Mouse (Mus musculus): ENCODE results near the gene Mei1. TPM values are rescaled to one million over a fixed set of nuclear protein-coding genes. Genes with fewer than 3 reads are reported as not detected.
A peak's percentile ranks its signal among the peaks of the same experiment; 100 is the strongest.

Mei1 gene
- total and polyA plus RNA-seq, 2 experiments from 2014 or later, result 0.21 to 0.24 TPM

DNA sequence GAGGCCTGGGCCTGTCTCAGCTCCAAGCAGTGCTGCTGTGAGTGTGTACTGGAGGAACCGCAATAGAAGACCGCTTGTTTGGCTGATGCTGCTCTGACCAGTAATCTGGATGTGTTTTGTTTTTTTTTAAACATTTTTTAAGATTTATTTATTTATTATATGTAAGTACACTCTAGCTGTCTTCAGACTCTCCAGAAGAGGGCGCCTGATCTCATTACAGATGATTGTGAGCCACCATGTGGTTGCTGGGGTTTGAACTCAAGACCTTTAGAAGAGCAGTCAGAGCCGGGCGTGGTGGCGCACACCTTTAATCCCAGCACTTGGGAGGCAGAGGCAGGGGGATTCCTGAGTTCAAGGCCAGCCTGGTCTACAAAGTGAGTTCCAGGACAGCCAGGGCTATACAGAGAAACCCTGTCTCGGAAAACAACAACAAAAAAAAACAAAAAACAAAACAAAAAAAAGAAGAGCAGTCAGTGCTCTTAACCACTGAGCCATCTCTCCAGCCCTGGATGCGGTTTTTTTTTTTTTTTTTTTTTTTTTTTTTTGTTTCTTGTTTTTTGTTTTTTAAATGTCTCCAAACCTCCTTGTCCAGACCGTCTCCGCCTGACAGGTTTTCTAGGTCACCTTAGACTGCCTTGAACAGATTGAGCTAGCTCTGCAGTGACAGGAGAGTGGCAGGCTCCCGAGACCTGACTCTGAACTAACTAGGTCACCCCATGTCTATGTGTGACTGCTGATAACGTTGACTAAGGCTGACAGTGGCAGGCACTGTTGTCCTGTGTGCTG lies 33.7 kb upstream of the Mei1 start:
- Histone ChIP-seq H3K4me1 (ENCODE audit: insufficient read depth, low read length) (no peaks in the 10 kb centered on the region), H3K4me3 (ENCODE audit: low read length) (no peak overlapping the region), H3K4me2 (ENCODE audit: low read depth, low read length) (no peak overlapping the region), H3K36me3 (ENCODE audit: insufficient read depth, low read length) (peaks cover 39% of the 10 kb centered on the region), H3K9me3 (ENCODE audit: low read length) (no peaks in the 10 kb centered on the region), H3K9ac (replicated peaks; ENCODE audit: low read length) (no peak overlapping the region), H3K27ac (0 out of 2 replicates have a peak overlapping the region, but pooled peaks have one; percentile 8), H3K27me3 (ENCODE audit: insufficient read depth, low read length) (no peaks in the 10 kb centered on the region)
- ATAC-seq (no peak), DNase-seq (ENCODE audit: low spot score) (peak; percentile 64)
- WGBS, result 81% methylated on average over 12 of the region's 12 CpGs
- peak; percentile 51 for TF ChIP-seq CTCF (IDR thresholded peaks at IDR 0.05; ENCODE audit: low read depth)

DNA sequence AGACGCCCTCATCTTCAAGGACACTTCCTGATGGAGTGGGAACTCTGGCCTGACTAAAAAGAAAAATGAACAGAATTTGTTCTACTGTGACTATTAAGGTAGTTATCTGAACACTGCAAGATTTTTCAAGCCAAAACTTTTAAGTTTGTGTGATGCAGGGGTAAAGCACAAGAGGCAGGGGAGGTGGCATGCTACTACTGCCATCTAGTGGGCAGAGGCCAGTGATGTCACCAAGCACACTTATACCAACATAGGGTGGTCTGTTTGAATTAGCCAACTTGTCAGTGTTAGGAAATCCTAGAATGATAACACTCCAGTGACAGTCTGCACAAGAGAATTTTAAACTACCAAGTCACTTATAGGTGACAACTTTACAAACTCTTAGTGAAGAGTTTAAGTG lies 29.1 kb upstream of the Mei1 start:
- ATAC-seq, result peak; percentile 77
- no peak overlapping the region for H3K4me3 ChIP-seq (ENCODE audit: low read length)
- no peaks in the 10 kb centered on the region for H3K27me3 ChIP-seq (ENCODE audit: insufficient read depth, low read length)
- TF ChIP-seq CTCF (IDR thresholded peaks at IDR 0.05; ENCODE audit: low read depth), result peak; percentile 88
- H3K27ac ChIP-seq, result no peak overlapping the region
- DNase-seq (ENCODE audit: low spot score), result peak; percentile 71
- H3K4me2 ChIP-seq (ENCODE audit: low read depth, low read length), result no peak overlapping the region
- peaks cover 45% of the 10 kb centered on the region for H3K36me3 ChIP-seq (ENCODE audit: insufficient read depth, low read length)
- 93% methylated on average over 1 of the region's 1 CpGs for whole genome bisulfite sequencing
- H3K9ac ChIP-seq (replicated peaks; ENCODE audit: low read length), result no peak overlapping the region
- H3K4me1 ChIP-seq (ENCODE audit: insufficient read depth, low read length), result no peaks in the 10 kb centered on the region
- H3K9me3 ChIP-seq (ENCODE audit: low read length), result no peaks in the 10 kb centered on the region

- ATAC-seq, result no peak
- H3K27me3 ChIP-seq (ENCODE audit: insufficient read depth, low read length), result no peaks in the 10 kb centered on the region
- TF ChIP-seq CTCF (IDR thresholded peaks at IDR 0.05; ENCODE audit: low read depth), result peak; percentile 63
- H3K4me2 ChIP-seq (ENCODE audit: low read depth, low read length), result no peak overlapping the region
- WGBS, result 97% methylated on average over 7 of the region's 7 CpGs
- no peak overlapping the region for H3K27ac ChIP-seq
- peak; percentile 48 for DNase-seq (ENCODE audit: low spot score)
- H3K9me3 ChIP-seq (ENCODE audit: low read length), result no peaks in the 10 kb centered on the region
- peaks cover 11% of the 10 kb centered on the region for H3K4me1 ChIP-seq (ENCODE audit: insufficient read depth, low read length)
- peaks cover 22% of the 10 kb centered on the region for H3K36me3 ChIP-seq (ENCODE audit: insufficient read depth, low read length)
- H3K4me3 ChIP-seq (ENCODE audit: low read length), result no peak overlapping the region
- no peak overlapping the region for H3K9ac ChIP-seq (replicated peaks; ENCODE audit: low read length)
These were observed 25.5 kb upstream of the Mei1 start for GRCm38 (mm10) chr15:82044166-82044784.

DNA sequence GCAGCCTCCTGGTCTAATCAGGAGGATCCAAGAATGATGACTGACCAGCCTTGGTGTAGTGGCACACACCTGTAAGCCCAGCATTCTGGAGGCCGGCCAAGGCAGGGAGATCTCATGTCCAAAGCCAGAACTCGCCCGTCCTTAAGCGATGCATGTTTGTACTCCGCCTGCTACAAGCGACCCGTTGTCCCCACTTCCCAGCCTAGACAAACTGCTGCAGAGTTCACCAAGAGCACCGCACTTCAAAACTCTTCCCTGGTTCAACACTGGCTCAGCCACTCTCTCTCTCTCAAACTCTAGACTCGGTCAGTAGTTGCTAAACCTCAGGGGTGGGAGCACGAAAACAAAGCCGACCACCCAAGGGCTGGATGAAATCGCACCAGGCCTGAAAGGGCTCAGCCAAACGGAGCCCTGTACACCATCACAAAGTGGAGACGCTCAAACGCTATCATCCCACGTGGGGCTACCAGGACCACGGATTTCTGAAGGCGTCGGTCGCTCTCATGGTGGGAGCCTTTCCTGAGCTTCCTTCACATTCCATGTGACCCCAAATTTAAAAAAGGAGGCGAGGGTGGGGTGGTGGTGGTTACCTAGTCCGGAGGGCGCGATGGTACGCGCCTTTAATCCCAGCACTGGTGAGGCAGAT lies 23.4 kb upstream of the Mei1 start:
- H3K27ac ChIP-seq, result peak overlapping the region; percentile 91; the same call in 1 of the 2 replicates
- H3K4me3 ChIP-seq (ENCODE audit: low read length), result peak overlapping the region; percentile 100
- H3K9ac ChIP-seq (replicated peaks; ENCODE audit: low read length), result peak overlapping the region; percentile 95
- TF ChIP-seq CTCF (IDR thresholded peaks at IDR 0.05; ENCODE audit: low read depth), result no peak
- DNase-seq (ENCODE audit: low spot score), result peak; percentile 15
- H3K27me3 ChIP-seq (ENCODE audit: insufficient read depth, low read length), result no peaks in the 10 kb centered on the region
- 5% methylated on average over 26 of the region's 26 CpGs for WGBS
- H3K4me1 ChIP-seq (ENCODE audit: insufficient read depth, low read length), result peaks cover 11% of the 10 kb centered on the region
- H3K4me2 ChIP-seq (ENCODE audit: low read depth, low read length), result peak overlapping the region; percentile 99
- peaks cover 11% of the 10 kb centered on the region; the same call in 1 of the 2 replicates for H3K36me3 ChIP-seq (ENCODE audit: insufficient read depth, low read length)
- H3K9me3 ChIP-seq (ENCODE audit: low read length), result no peaks in the 10 kb centered on the region
- peak; percentile 39; the same call in 1 of the 2 replicates for ATAC-seq

- TF ChIP-seq CTCF (IDR thresholded peaks at IDR 0.05; ENCODE audit: low read depth), result no peak
- DNase-seq (ENCODE audit: low spot score) (peak; percentile 95), ATAC-seq (peak; percentile 92)
- Histone ChIP-seq H3K27ac (peak within 1 kb of the TSS; percentile 91), H3K9ac (replicated peaks; ENCODE audit: low read length) (peak within 1 kb of the TSS; percentile 95), H3K4me1 (ENCODE audit: insufficient read depth, low read length) (peaks cover 11% of the 10 kb centered on the region), H3K4me3 (ENCODE audit: low read length) (peak within 1 kb of the TSS; percentile 100), H3K36me3 (ENCODE audit: insufficient read depth, low read length) (peaks cover 11% of the 10 kb centered on the region; the same call in 1 of the 2 replicates), H3K4me2 (ENCODE audit: low read depth, low read length) (peak within 1 kb of the TSS; percentile 99), H3K9me3 (ENCODE audit: low read length) (no peaks in the 10 kb centered on the region), H3K27me3 (ENCODE audit: insufficient read depth, low read length) (no peaks in the 10 kb centered on the region)
- under 1% methylated on average over 73 of the region's 74 CpGs for WGBS
These were observed 22.5 kb upstream of the Mei1 start, which contains the start of gene Snu13 for GRCm38 (mm10) chr15:82047080-82047883. Gene Snu13, minus strand, starts transcription at chr15:82047598.

- Histone ChIP-seq H3K27me3 (ENCODE audit: insufficient read depth, low read length) (no peaks in the 10 kb centered on the region), H3K27ac (no peak overlapping the region), H3K9me3 (ENCODE audit: low read length) (no peaks in the 10 kb centered on the region), H3K36me3 (ENCODE audit: insufficient read depth, low read length) (no peaks in the 10 kb centered on the region), H3K4me2 (ENCODE audit: low read depth, low read length) (no peak overlapping the region), H3K4me3 (ENCODE audit: low read length) (no peak overlapping the region), H3K4me1 (ENCODE audit: insufficient read depth, low read length) (0 out of 2 replicates have a peak, but pooled peaks cover 4% of the 10 kb centered on the region), H3K9ac (replicated peaks; ENCODE audit: low read length) (no peak overlapping the region)
- TF ChIP-seq CTCF (IDR thresholded peaks at IDR 0.05; ENCODE audit: low read depth), result no peak
- no peak for DNase-seq (ENCODE audit: low spot score)
- no peak for ATAC-seq
- WGBS, result 72% methylated on average over 5 of the region's 5 CpGs
These were observed 17.3 kb upstream of the Mei1 start for GRCm38 (mm10) chr15:82052544-82052943.

Data from hindbrain, postnatal 0 days (tissue).